Mouse (Mus musculus): ENCODE results near the gene Dglucy. TPM values are rescaled to one million over a fixed set of nuclear protein-coding genes. Genes with fewer than 3 reads are reported as not detected.

The Dglucy gene
- polyA plus RNA-seq, 1 experiment = 3.2 TPM

DNA sequence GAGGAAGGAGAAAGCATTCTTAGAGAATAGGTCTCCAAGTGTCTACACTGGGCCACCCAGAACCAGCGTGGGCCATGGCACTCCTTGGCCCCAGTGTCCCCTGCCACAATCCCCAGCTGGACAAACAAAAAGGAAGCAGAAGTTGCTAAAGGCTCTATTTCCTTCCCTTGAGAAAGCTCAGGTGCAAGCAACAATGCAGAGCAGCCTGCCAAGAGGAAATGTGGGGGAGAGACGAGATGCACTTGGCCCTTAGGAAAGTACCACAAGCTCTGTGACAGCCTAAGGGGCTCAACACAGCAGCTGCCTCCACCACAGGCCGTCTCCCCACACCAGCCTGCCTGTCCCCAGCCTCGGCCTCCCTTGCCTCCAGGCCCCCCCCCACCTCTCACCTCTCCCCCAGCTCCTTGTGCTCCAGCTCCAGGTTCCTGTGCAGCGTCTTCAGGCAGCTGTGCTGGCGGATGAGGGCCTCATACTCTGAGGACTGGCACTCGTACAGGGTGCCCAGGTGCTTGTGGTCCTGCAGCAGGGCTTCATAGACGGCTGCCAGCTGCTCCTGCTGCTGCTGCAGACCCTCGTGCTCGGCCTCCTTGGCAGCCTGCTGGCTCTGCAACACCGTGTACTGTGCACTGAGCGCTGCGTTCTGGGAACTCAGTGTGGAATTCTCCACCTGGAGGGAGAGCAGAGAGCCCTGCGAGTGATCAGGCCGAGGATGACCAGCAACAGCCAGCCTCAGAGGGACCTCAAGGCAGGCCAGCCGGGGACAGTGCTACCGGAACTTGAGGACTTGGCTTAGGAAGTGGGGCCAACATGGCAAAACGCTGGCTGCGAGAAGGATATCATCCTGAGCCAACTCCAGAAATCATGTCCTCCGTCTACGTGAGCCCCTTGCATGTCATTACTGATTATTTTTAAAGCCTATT, 158.8 kb downstream of the Dglucy start:
- TF ChIP-seq POLR2A (IDR thresholded peaks at IDR 0.05; ENCODE audit: borderline replicate concordance, extremely low read depth, insufficient read depth, insufficient read length, poor library complexity, severe bottlenecking) = no peak
- peak; percentile 42 for DNase-seq (ENCODE audit: low read depth)

DNA sequence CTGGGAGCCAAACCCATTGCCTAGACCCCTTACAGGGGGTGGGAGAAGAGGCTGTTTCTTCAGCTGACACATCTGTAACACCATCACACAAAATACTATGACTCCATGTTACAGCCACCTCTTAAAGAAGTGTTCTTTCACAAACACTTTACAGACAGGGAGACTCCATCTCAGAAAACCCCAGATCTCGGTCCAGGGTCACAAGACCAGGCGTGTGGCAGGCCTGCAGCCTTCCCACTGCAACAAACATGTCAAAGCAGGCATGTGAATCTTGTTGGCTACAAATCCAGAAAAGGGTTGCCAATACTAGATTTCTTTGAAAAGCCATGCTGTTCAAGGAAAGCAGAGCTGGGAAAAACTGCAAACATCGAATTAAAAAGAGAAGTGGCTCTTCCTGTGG, 162.5 kb downstream of the Dglucy start:
- DNase-seq (ENCODE audit: low read depth) = no peak
- TF ChIP-seq CTCF (IDR thresholded peaks at IDR 0.05; ENCODE audit: borderline replicate concordance, extremely low read depth, insufficient read depth, insufficient read length) (no peak), POLR2A (IDR thresholded peaks at IDR 0.05; ENCODE audit: borderline replicate concordance, extremely low read depth, insufficient read depth, insufficient read length, poor library complexity, severe bottlenecking) (no peak)

DNA sequence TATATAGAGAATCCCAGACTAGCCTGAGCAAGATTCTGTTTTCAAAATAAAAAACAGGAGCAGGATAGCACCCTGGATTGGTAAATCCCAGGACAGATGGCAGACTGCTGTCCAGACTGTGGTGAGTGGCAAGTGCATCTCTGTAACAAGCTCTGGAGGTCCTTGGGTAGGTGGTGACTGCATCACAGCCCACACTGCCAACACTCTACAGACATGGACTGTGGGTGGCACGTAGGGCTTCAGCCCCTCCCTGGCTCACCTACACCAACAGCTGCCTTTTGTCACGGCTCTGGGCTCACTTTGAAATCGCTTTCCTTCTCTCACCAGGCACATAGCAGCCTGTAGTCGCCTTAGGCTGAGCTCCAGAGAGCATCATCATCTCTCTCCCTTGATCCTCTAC, 164.3 kb downstream of the Dglucy start:
- TF ChIP-seq CTCF (IDR thresholded peaks at IDR 0.05; ENCODE audit: borderline replicate concordance, extremely low read depth, insufficient read depth, insufficient read length) (no peak), POLR2A (IDR thresholded peaks at IDR 0.05; ENCODE audit: borderline replicate concordance, extremely low read depth, insufficient read depth, insufficient read length, poor library complexity, severe bottlenecking) (no peak)
- no peak for DNase-seq (ENCODE audit: low read depth)

DNA sequence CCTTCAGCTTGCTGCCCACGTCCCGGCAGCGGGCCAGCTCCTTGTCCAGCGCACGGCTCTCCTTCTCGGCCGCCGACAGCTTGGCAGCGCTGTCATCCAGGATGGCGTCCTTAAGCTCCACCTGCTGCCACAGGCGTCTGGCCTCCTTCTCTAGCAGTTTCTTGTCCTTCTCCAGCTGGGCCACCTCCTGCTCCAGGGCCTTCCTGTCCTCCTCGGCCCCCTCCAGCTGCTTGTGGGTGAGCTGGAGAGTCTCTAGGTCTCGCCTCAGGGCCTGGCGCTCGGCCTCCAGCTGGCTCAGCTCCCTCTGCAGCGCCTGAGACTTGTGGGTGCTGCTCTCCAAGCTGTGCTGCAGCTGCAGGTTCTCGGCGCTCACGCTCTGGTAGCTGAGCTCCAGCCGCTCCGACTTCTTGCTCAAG, 166.1 kb downstream of the Dglucy start:
- TF ChIP-seq POLR2A (IDR thresholded peaks at IDR 0.05; ENCODE audit: borderline replicate concordance, extremely low read depth, insufficient read depth, insufficient read length, poor library complexity, severe bottlenecking) (no peak), CTCF (IDR thresholded peaks at IDR 0.05; ENCODE audit: borderline replicate concordance, extremely low read depth, insufficient read depth, insufficient read length) (no peak)
- no peak for DNase-seq (ENCODE audit: low read depth)

DNA sequence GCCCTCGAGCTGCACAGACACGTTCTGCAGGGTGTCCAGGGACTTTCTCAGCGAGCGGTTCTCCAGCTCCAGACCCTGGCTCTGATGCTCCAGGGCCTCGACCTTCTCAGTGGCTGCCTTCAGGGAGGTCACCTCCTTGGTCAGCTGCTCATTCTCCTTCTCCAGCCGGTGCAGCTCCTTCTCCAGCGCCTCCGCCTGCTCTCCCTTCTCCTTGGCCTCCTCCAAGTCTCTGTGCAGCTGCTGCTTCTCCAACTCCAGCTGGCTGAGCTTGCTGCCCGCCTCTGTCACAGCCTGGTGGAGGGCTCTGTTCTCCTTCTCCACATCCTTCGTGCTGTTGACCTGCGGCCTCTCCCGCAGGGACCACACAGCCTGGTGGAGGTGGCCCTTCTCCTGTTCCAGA, 166.6 kb downstream of the Dglucy start:
- TF ChIP-seq CTCF (IDR thresholded peaks at IDR 0.05; ENCODE audit: borderline replicate concordance, extremely low read depth, insufficient read depth, insufficient read length) = no peak
- TF ChIP-seq POLR2A (IDR thresholded peaks at IDR 0.05; ENCODE audit: borderline replicate concordance, extremely low read depth, insufficient read depth, insufficient read length, poor library complexity, severe bottlenecking) = no peak
- no peak for DNase-seq (ENCODE audit: low read depth)

DNA sequence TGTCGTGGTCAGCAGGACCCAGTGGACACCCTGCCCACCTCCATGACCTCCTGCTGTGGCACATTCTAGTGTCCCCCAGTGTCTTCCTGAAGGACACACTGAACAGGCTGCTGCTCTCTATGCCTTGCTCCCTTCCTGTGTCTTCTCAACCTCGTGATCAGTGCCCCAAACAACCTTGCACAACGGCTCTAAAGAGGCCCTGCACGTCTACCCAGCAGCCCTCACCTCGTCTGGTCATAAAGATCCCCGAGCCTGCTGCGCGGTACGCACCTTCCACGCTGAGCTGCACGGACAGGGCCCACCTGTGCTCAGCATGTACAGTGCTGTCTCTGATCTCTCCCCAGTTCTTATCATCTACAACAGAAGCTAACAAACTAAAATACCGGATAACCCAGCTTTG, 167.1 kb downstream of the Dglucy start:
- TF ChIP-seq POLR2A (IDR thresholded peaks at IDR 0.05; ENCODE audit: borderline replicate concordance, extremely low read depth, insufficient read depth, insufficient read length, poor library complexity, severe bottlenecking) (no peak), CTCF (IDR thresholded peaks at IDR 0.05; ENCODE audit: borderline replicate concordance, extremely low read depth, insufficient read depth, insufficient read length) (no peak)
- no peak for DNase-seq (ENCODE audit: low read depth)

Other genes with a start within 250 kb of the Dglucy start
- 9.7 and 11.1 TPM in 2 replicates for gene Rps6ka5, start 52.1 kb upstream of the Dglucy start, polyA plus RNA-seq (2012; rRNA removed)
- gene Gpr68, start 129.1 kb downstream of the Dglucy start, polyA plus RNA-seq (2012; rRNA removed) = 1.8 and 3.4 TPM in 2 replicates
- 24.1 and 31.6 TPM in 2 replicates for gene Ccdc88c, start 250.0 kb downstream of the Dglucy start, polyA plus RNA-seq (2012; rRNA removed)